23 mouse cellular contexts compared by ENCODE assay signal in genomic region chr16:56349415-56349814, GRCm38 (mm10).
DNase-seq lines count a peak whose midpoint lies in the region; ATAC-seq and TF ChIP-seq lines count a peak whose summit lies in the region.
"Had no signal": no experiment of that assay in that cellular context is flagged by ENCODE, and none has a peak within 500 bp of the region (broad histone marks: within the 10 kb centered on the region; RNA-seq: fewer than 3 reads in every experiment).

No protein-coding gene starts in this region.

- no peak for TF ChIP-seq POLR2A in lung, adult 2 months (IDR thresholded peaks at IDR 0.05; ENCODE audit: borderline replicate concordance, extremely low read depth, low read depth, low read length)

- H3K36me3 ChIP-seq in lung, embryonic 16.5 days (ENCODE audit: control insufficient read depth, insufficient read depth, low read length) = no peaks in the 10 kb centered on the region
- no peaks in the 10 kb centered on the region for H3K36me3 ChIP-seq in lung, postnatal 0 days (ENCODE audit: insufficient read depth, low read length)
- H3K36me3 ChIP-seq: embryonic facial prominence, embryonic 12.5 days; embryonic facial prominence, embryonic 15.5 days; hindbrain, embryonic 12.5 days had no signal

- no peak for TF ChIP-seq CTCF in lung, adult 2 months (IDR thresholded peaks at IDR 0.05; ENCODE audit: insufficient read depth, low read length)
- no peak for TF ChIP-seq CTCF in lung, postnatal 0 days (IDR thresholded peaks at IDR 0.05)
- no peak for TF ChIP-seq CTCF in layer of hippocampus, adult 2 months (conservative IDR thresholded peaks at IDR 0.05)

- H3K4me2 ChIP-seq in lung, embryonic 16.5 days (ENCODE audit: low read depth, low read length) = no peak overlapping the region
- no peak overlapping the region for H3K4me2 ChIP-seq in lung, postnatal 0 days (replicated peaks; ENCODE audit: low read depth, low read length)
- H3K4me2 ChIP-seq: embryonic facial prominence, embryonic 12.5 days; embryonic facial prominence, embryonic 15.5 days; heart, embryonic 11.5 days; hindbrain, embryonic 12.5 days had no signal

- no peak overlapping the region for H3K4me3 ChIP-seq in lung, adult 2 months (replicated peaks; ENCODE audit: extremely low read depth, low read depth, low read length)
- no peak overlapping the region for H3K4me3 ChIP-seq in lung, embryonic 16.5 days (ENCODE audit: low read length)
- H3K4me3 ChIP-seq in lung, postnatal 0 days (ENCODE audit: low read depth, low read length) = no peak overlapping the region
- no peak overlapping the region for H3K4me3 ChIP-seq in layer of hippocampus, adult 2 months
- H3K4me3 ChIP-seq: embryonic facial prominence, embryonic 12.5 days; embryonic facial prominence, embryonic 15.5 days; gastrocnemius, adult 2 months; hindbrain, embryonic 12.5 days had no signal

- H3K4me1 ChIP-seq in lung, adult 2 months (ENCODE audit: control insufficient read depth, insufficient read depth, low read length) = no peaks in the 10 kb centered on the region
- H3K4me1 ChIP-seq in lung, embryonic 16.5 days (replicated peaks; ENCODE audit: control insufficient read depth, insufficient read depth, low read length) = peaks cover 3% of the 10 kb centered on the region; the same call in 1 of the 2 replicates
- no peaks in the 10 kb centered on the region for H3K4me1 ChIP-seq in lung, postnatal 0 days (ENCODE audit: insufficient read depth, low read depth, low read length)
- H3K4me1 ChIP-seq: embryonic facial prominence, embryonic 12.5 days; hindbrain, embryonic 12.5 days had no signal

- DNase-seq in lung, adult 2 months = peak; percentile 2
- no peak for DNase-seq in lung, postnatal 14 days
- DNase-seq in lung, postnatal 0 days (ENCODE audit: low spot score) = no peak
- DNase-seq in lung, postnatal 36 days = peak; percentile 23
- no peak for DNase-seq in layer of hippocampus, adult 2 months (ENCODE audit: low spot score in 2 of 2)
- DNase-seq: adrenal gland, adult 2 months; adrenal gland, postnatal 14 days; cerebellum, adult 11 months; cerebellum, adult 2 months; cerebellum, adult 9-11 months; cerebellum, postnatal 25 days; forebrain, postnatal 0 days; gastrocnemius, adult 2 months; gastrocnemius, postnatal 14 days; heart, adult 11 months had no signal

- peak; percentile 67 for ATAC-seq in lung, embryonic 16.5 days (ENCODE audit: low read depth)
- no peak for ATAC-seq in lung, postnatal 0 days
- no peak for ATAC-seq in megakaryocyte progenitor cell, adult 5-6 weeks (replicated peaks; ENCODE audit: poor library complexity)
- ATAC-seq: CD4-positive, CD25-positive, alpha-beta regulatory T cell, adult 4 months; forebrain, embryonic 14.5 days; forebrain, postnatal 0 days had no signal

- H3K9me3 ChIP-seq in lung, embryonic 16.5 days (ENCODE audit: control insufficient read depth, low read length) = no peaks in the 10 kb centered on the region
- H3K9me3 ChIP-seq in lung, postnatal 0 days (ENCODE audit: low read length) = no peaks in the 10 kb centered on the region
- H3K9me3 ChIP-seq: embryonic facial prominence, embryonic 12.5 days; embryonic facial prominence, embryonic 15.5 days; hindbrain, embryonic 12.5 days had no signal

- H3K27me3 ChIP-seq in lung, embryonic 16.5 days (ENCODE audit: control insufficient read depth, insufficient read depth, low read depth, low read length) = no peaks in the 10 kb centered on the region
- H3K27me3 ChIP-seq in lung, postnatal 0 days (replicated peaks; ENCODE audit: insufficient read depth, low read length) = no peaks in the 10 kb centered on the region
- H3K27me3 ChIP-seq: embryonic facial prominence, embryonic 12.5 days; embryonic facial prominence, embryonic 15.5 days; hindbrain, embryonic 12.5 days had no signal

- TF ChIP-seq EP300 in lung, postnatal 0 days (IDR thresholded peaks at IDR 0.05) = no peak

- no peak overlapping the region for H3K27ac ChIP-seq in lung, embryonic 16.5 days (ENCODE audit: low read length)
- H3K27ac ChIP-seq in lung, postnatal 0 days (ENCODE audit: low read length) = no peak overlapping the region
- no peak overlapping the region for H3K27ac ChIP-seq in layer of hippocampus, adult 2 months
- H3K27ac ChIP-seq: embryonic facial prominence, embryonic 12.5 days; embryonic facial prominence, embryonic 15.5 days; gastrocnemius, adult 2 months; hindbrain, embryonic 12.5 days had no signal

- H3K9ac ChIP-seq in lung, embryonic 16.5 days (ENCODE audit: low read length) = no peak overlapping the region
- no peak overlapping the region for H3K9ac ChIP-seq in lung, postnatal 0 days (replicated peaks; ENCODE audit: low read depth)
- H3K9ac ChIP-seq: embryonic facial prominence, embryonic 12.5 days; embryonic facial prominence, embryonic 15.5 days; forebrain, postnatal 0 days; hindbrain, embryonic 12.5 days had no signal

Comparison
In these comparisons a context has a peak if more than half of its experiments do, and no peak if none do; other contexts are left out.
1. DNase-seq: peak in lung, adult 2 months (single experiment) and lung, postnatal 36 days (single experiment); none in lung, postnatal 14 days (single experiment), lung, postnatal 0 days (single experiment) and layer of hippocampus, adult 2 months (0 of 2).